Mouse (Mus musculus): Measurements from ENCODE around the gene Hip1. TPM values are rescaled to one million over a fixed set of nuclear protein-coding genes. Genes with fewer than 3 reads are reported as not detected.

Hip1 gene
- 122 and 126 TPM in 2 replicates for total RNA-seq (2014; rRNA removed)
- 24.9 and 28.3 TPM in 2 replicates for polyA plus RNA-seq (2015; fragmentation: Nextera tagmentation; extraction: Ambion mirVana)

GRCm38 (mm10) chr5:135544865-135545797 is at the start of gene Hip1:
Gene Hip1, minus strand, starts transcription at chr5:135545120.
- H3K9me3 ChIP-seq (ENCODE audit: low read length): no peaks in the 10 kb centered on the region
- DNase-seq (ENCODE audit: low spot score): peak; percentile 100
- peak within 1 kb of the TSS; percentile 97 for H3K4me2 ChIP-seq (ENCODE audit: low read depth, low read length, poor library complexity, severe bottlenecking)
- peak within 1 kb of the TSS; percentile 55; the same call in 1 of the 2 replicates for H3K27ac ChIP-seq (ENCODE audit: low read depth, low read length)
- no peaks in the 10 kb centered on the region for H3K36me3 ChIP-seq (ENCODE audit: insufficient read depth, low read length)
- peak; percentile 100 for ATAC-seq (ENCODE audit: low FRiP score)
- H3K4me1 ChIP-seq (ENCODE audit: insufficient read depth, low read length): no peaks in the 10 kb centered on the region
- 1% methylated on average over 46 of the region's 46 CpGs for WGBS
- no peaks in the 10 kb centered on the region for H3K27me3 ChIP-seq (ENCODE audit: insufficient read depth, low read length)
- peak within 1 kb of the TSS; percentile 69 for H3K9ac ChIP-seq (replicated peaks; ENCODE audit: low read length, poor library complexity, severe bottlenecking)
- peak; percentile 79 for TF ChIP-seq CTCF (IDR thresholded peaks at IDR 0.05)
- H3K4me3 ChIP-seq (ENCODE audit: low read depth, low read length): peak within 1 kb of the TSS; percentile 81

- no peak for ATAC-seq (ENCODE audit: low FRiP score)
- Histone ChIP-seq H3K4me3 (ENCODE audit: low read depth, low read length) (no peak overlapping the region), H3K27me3 (ENCODE audit: insufficient read depth, low read length) (no peaks in the 10 kb centered on the region), H3K4me2 (ENCODE audit: low read depth, low read length, poor library complexity, severe bottlenecking) (no peak overlapping the region), H3K36me3 (ENCODE audit: insufficient read depth, low read length) (no peaks in the 10 kb centered on the region), H3K27ac (ENCODE audit: low read depth, low read length) (no peak overlapping the region), H3K9ac (replicated peaks; ENCODE audit: low read length, poor library complexity, severe bottlenecking) (no peak overlapping the region), H3K9me3 (ENCODE audit: low read length) (0 out of 2 replicates have a peak, but pooled peaks cover 3% of the 10 kb centered on the region), H3K4me1 (ENCODE audit: insufficient read depth, low read length) (no peaks in the 10 kb centered on the region)
- WGBS: 81% methylated on average over 10 of the region's 12 CpGs
- no peak for TF ChIP-seq CTCF (IDR thresholded peaks at IDR 0.05)
- no peak for DNase-seq (ENCODE audit: low spot score)
These were observed 45.3 kb upstream of the Hip1 start for GRCm38 (mm10) chr5:135589996-135590784.

GRCm38 (mm10) chr5:135587764-135588163 is 42.8 kb upstream of the Hip1 start:
- H3K27me3 ChIP-seq (ENCODE audit: insufficient read depth, low read length): no peaks in the 10 kb centered on the region
- no peaks in the 10 kb centered on the region for H3K4me1 ChIP-seq (ENCODE audit: insufficient read depth, low read length)
- H3K27ac ChIP-seq (ENCODE audit: low read depth, low read length): no peak overlapping the region
- 93% methylated on average over 4 of the region's 4 CpGs for WGBS
- H3K36me3 ChIP-seq (ENCODE audit: insufficient read depth, low read length): no peaks in the 10 kb centered on the region
- 0 out of 2 replicates have a peak, but pooled peaks cover 3% of the 10 kb centered on the region for H3K9me3 ChIP-seq (ENCODE audit: low read length)
- ATAC-seq (ENCODE audit: low FRiP score) (no peak), DNase-seq (ENCODE audit: low spot score) (no peak)
- no peak overlapping the region for H3K4me2 ChIP-seq (ENCODE audit: low read depth, low read length, poor library complexity, severe bottlenecking)
- no peak overlapping the region for H3K4me3 ChIP-seq (ENCODE audit: low read depth, low read length)
- no peak for TF ChIP-seq CTCF (IDR thresholded peaks at IDR 0.05)
- no peak overlapping the region for H3K9ac ChIP-seq (replicated peaks; ENCODE audit: low read length, poor library complexity, severe bottlenecking)

GRCm38 (mm10) chr5:135585691-135586090 is 40.8 kb upstream of the Hip1 start:
- WGBS: 88% methylated on average over 8 of the region's 8 CpGs
- Histone ChIP-seq H3K9me3 (ENCODE audit: low read length) (no peaks in the 10 kb centered on the region), H3K9ac (replicated peaks; ENCODE audit: low read length, poor library complexity, severe bottlenecking) (no peak overlapping the region), H3K27me3 (ENCODE audit: insufficient read depth, low read length) (no peaks in the 10 kb centered on the region), H3K27ac (ENCODE audit: low read depth, low read length) (no peak overlapping the region), H3K36me3 (ENCODE audit: insufficient read depth, low read length) (no peaks in the 10 kb centered on the region), H3K4me3 (ENCODE audit: low read depth, low read length) (no peak overlapping the region), H3K4me1 (ENCODE audit: insufficient read depth, low read length) (no peaks in the 10 kb centered on the region), H3K4me2 (ENCODE audit: low read depth, low read length, poor library complexity, severe bottlenecking) (no peak overlapping the region)
- TF ChIP-seq CTCF (IDR thresholded peaks at IDR 0.05): no peak
- DNase-seq (ENCODE audit: low spot score) (no peak), ATAC-seq (ENCODE audit: low FRiP score) (no peak)

DNA sequence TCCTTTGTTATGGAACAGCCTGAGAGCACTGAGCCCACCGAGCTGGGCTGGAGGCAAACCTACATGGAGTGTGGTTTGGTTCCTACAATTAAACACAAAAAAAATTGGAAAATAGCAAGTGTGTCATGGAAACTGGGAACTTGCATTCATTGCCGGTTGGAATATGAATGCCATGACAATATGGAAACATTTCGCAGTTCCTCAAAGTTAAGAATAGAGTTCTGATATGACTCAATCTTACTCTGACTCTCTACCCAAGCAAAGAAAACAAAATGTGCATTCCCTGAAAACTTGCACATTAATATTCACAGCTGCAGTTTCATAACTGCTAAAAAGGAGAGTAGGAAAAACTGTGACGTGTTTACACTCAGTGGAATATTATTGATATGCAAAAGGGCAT is 37.4 kb upstream of the Hip1 start:
- Histone ChIP-seq H3K27ac (ENCODE audit: low read depth, low read length) (no peak overlapping the region), H3K4me3 (ENCODE audit: low read depth, low read length) (no peak overlapping the region), H3K36me3 (ENCODE audit: insufficient read depth, low read length) (no peaks in the 10 kb centered on the region), H3K4me2 (ENCODE audit: low read depth, low read length, poor library complexity, severe bottlenecking) (no peak overlapping the region), H3K4me1 (ENCODE audit: insufficient read depth, low read length) (no peaks in the 10 kb centered on the region), H3K9ac (replicated peaks; ENCODE audit: low read length, poor library complexity, severe bottlenecking) (no peak overlapping the region), H3K27me3 (ENCODE audit: insufficient read depth, low read length) (no peaks in the 10 kb centered on the region), H3K9me3 (ENCODE audit: low read length) (no peaks in the 10 kb centered on the region)
- no peak for TF ChIP-seq CTCF (IDR thresholded peaks at IDR 0.05)
- WGBS: 86% methylated on average over 4 of the region's 4 CpGs
- no peak for ATAC-seq (ENCODE audit: low FRiP score)
- DNase-seq (ENCODE audit: low spot score): no peak

All from midbrain, postnatal 0 days (tissue).